Mouse (Mus musculus): ENCODE measurements at regions not wholly inside any gene's neighbourhood (a gene's known extent, or its start where the extent isn't known, plus 50 kb on each side); places are given as distances from the start of the nearest gene placed in this dataset.

DNA sequence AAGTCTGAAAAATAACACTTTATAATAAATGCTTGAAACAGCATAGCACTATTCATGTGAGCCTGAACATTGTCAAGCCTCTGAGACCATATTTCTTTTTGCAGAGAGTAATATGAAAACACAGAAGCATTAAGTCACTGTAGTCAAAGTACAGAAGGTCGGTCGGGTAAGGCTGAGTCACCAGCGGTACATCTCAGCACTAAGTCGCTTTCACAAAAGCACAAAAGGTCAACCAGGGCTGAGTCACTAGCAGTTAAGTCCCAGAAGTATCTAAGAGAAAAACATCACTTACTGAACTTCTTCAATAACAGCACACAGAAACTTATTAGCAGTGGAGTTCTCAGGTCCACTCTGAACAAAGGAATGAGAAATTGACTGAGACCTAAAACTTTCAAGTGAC lies 154.7 kb upstream of the Col1a2 start:
- TF ChIP-seq EP300 (IDR thresholded peaks at IDR 0.05; ENCODE audit: insufficient read depth, low read depth, low read length) (no peak), CTCF (IDR thresholded peaks at IDR 0.05) (no peak), POLR2A (IDR thresholded peaks at IDR 0.05; ENCODE audit: insufficient read depth, low read depth, low read length) (no peak)

Data from heart, adult 2 months (tissue).